10 mouse cellular contexts compared by ENCODE assay signal in the genomic region with DNA sequence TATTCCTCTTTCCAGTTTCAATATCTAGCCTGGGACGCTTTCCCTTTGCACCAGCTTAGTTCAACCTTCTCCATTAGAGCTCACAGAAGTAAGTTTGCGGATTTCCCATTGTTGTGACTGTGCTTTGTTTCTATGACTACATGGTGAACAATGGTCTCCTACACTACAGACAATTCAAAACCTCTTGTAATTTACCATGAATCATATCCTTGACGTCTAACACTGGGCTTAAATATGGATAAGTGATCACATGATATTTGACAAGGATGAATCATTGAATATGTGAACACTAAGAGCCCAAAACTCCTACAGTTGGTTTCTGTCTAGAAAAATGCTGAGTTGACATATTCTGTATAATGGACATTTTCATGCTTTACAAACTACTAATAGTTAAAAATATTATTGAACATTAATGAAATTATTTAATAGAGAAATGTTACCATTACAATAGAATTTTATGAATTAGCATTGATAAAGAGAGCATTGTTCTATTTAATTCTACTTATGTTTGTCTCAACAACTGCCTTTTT.
"Had no signal": no experiment of that assay in that cellular context is flagged by ENCODE, and none has a peak within 500 bp of the region (broad histone marks: within the 10 kb centered on the region; RNA-seq: fewer than 3 reads in every experiment).

No protein-coding gene starts in this region.

- H3K27ac ChIP-seq: intestine, embryonic 15.5 days; left cerebral cortex, adult 2 months; limb, embryonic 15.5 days; liver, embryonic 12.5 days; lung, embryonic 15.5 days; midbrain, embryonic 12.5 days; neural tube, embryonic 15.5 days had no signal

- H3K9me3 ChIP-seq: intestine, embryonic 15.5 days; limb, embryonic 15.5 days; liver, embryonic 12.5 days; lung, embryonic 15.5 days; midbrain, embryonic 12.5 days; neural tube, embryonic 15.5 days had no signal

- ATAC-seq: intestine, embryonic 15.5 days; liver, embryonic 12.5 days had no signal

- H3K4me2 ChIP-seq: intestine, embryonic 15.5 days; limb, embryonic 15.5 days; liver, embryonic 12.5 days; lung, embryonic 15.5 days; midbrain, embryonic 12.5 days; neural tube, embryonic 15.5 days had no signal

- H3K4me3 ChIP-seq: intestine, embryonic 15.5 days; left cerebral cortex, adult 2 months; limb, embryonic 15.5 days; liver, embryonic 12.5 days; lung, embryonic 15.5 days; midbrain, embryonic 12.5 days; neural tube, embryonic 15.5 days had no signal

- H3K27me3 ChIP-seq: intestine, embryonic 15.5 days; limb, embryonic 15.5 days; liver, embryonic 12.5 days; lung, embryonic 15.5 days; midbrain, embryonic 12.5 days; neural tube, embryonic 15.5 days had no signal

- H3K9ac ChIP-seq: intestine, embryonic 15.5 days; limb, embryonic 15.5 days; liver, embryonic 12.5 days; lung, embryonic 15.5 days; midbrain, embryonic 12.5 days; neural tube, embryonic 15.5 days had no signal

- H3K4me1 ChIP-seq: intestine, embryonic 15.5 days; limb, embryonic 15.5 days; liver, embryonic 12.5 days; lung, embryonic 15.5 days; midbrain, embryonic 12.5 days; neural tube, embryonic 15.5 days had no signal

- DNase-seq: kidney, postnatal 4 days; thymus, adult 2 months; thymus, postnatal 25 days had no signal

- H3K36me3 ChIP-seq: intestine, embryonic 15.5 days; limb, embryonic 15.5 days; liver, embryonic 12.5 days; lung, embryonic 15.5 days; midbrain, embryonic 12.5 days; neural tube, embryonic 15.5 days had no signal
